8 mouse cellular contexts compared by ENCODE assay signal in genomic region chr6:17770645-17771345, GRCm38 (mm10).
DNase-seq lines count a peak whose midpoint lies in the region; ATAC-seq and TF ChIP-seq lines count a peak whose summit lies in the region.

No protein-coding gene starts in this region.

- peaks cover 8% of the 10 kb centered on the region for H3K4me1 ChIP-seq in embryonic facial prominence, embryonic 14.5 days (ENCODE audit: control insufficient read depth, insufficient read depth, low read length)
- peaks cover 12% of the 10 kb centered on the region for H3K4me1 ChIP-seq in limb, embryonic 10.5 days
- no peaks in the 10 kb centered on the region; the same call in 1 of the 2 replicates for H3K4me1 ChIP-seq in midbrain, postnatal 0 days (ENCODE audit: insufficient read depth, low read length)

- no peak overlapping the region for H3K4me3 ChIP-seq in embryonic facial prominence, embryonic 14.5 days (ENCODE audit: low read depth, low read length)
- H3K4me3 ChIP-seq in limb, embryonic 10.5 days: peak overlapping the region; percentile 13; the same call in 1 of the 2 replicates
- no peak overlapping the region for H3K4me3 ChIP-seq in midbrain, postnatal 0 days (ENCODE audit: low read depth, low read length)

- H3K27ac ChIP-seq in embryonic facial prominence, embryonic 14.5 days (replicated peaks; ENCODE audit: low read depth, low read length): no peak overlapping the region
- H3K27ac ChIP-seq in limb, embryonic 10.5 days: no peak overlapping the region
- H3K27ac ChIP-seq in midbrain, postnatal 0 days (ENCODE audit: low read depth, low read length): no peak overlapping the region

- H3K9me3 ChIP-seq in embryonic facial prominence, embryonic 14.5 days (ENCODE audit: control insufficient read depth, low read length): no peaks in the 10 kb centered on the region
- H3K9me3 ChIP-seq in limb, embryonic 10.5 days (replicated peaks): no peaks in the 10 kb centered on the region
- H3K9me3 ChIP-seq in midbrain, postnatal 0 days (ENCODE audit: low read length): no peaks in the 10 kb centered on the region

- H3K27me3 ChIP-seq in embryonic facial prominence, embryonic 14.5 days (replicated peaks; ENCODE audit: control insufficient read depth, insufficient read depth, low read length): no peaks in the 10 kb centered on the region
- no peaks in the 10 kb centered on the region for H3K27me3 ChIP-seq in limb, embryonic 10.5 days (ENCODE audit: low read depth, poor library complexity, severe bottlenecking)
- H3K27me3 ChIP-seq in midbrain, postnatal 0 days (ENCODE audit: insufficient read depth, low read length): no peaks in the 10 kb centered on the region

- DNase-seq in lung, postnatal 25 days (ENCODE audit: low spot score): peak; percentile 37
- DNase-seq in lung, postnatal 14 days: no peak
- DNase-seq in embryonic facial prominence, embryonic 14.5 days (ENCODE audit: low spot score): peak; percentile 43
- peak; percentile 41 for DNase-seq in limb, embryonic 10.5 days (ENCODE audit: low spot score)
- no peak for DNase-seq in midbrain, postnatal 0 days (ENCODE audit: low spot score)
- no peak for DNase-seq in right cerebral cortex, postnatal 10 days (ENCODE audit: low spot score in 2 of 2)
- no peak for DNase-seq in kidney, postnatal 4 days
- DNase-seq in gastrocnemius, postnatal 4 days (ENCODE audit: low spot score in 2 of 2): no peak

- H3K36me3 ChIP-seq in embryonic facial prominence, embryonic 14.5 days (ENCODE audit: control insufficient read depth, insufficient read depth, low read length): no peaks in the 10 kb centered on the region
- no peaks in the 10 kb centered on the region for H3K36me3 ChIP-seq in limb, embryonic 10.5 days
- H3K36me3 ChIP-seq in midbrain, postnatal 0 days (ENCODE audit: insufficient read depth, low read length): no peaks in the 10 kb centered on the region

- WGBS in embryonic facial prominence, embryonic 14.5 days: 32% methylated on average over 8 of the region's 8 CpGs
- 11% methylated on average over 8 of the region's 8 CpGs for WGBS in limb, embryonic 10.5 days
- WGBS in midbrain, postnatal 0 days: 21% methylated on average over 8 of the region's 8 CpGs

- no peak overlapping the region for H3K4me2 ChIP-seq in embryonic facial prominence, embryonic 14.5 days (ENCODE audit: low read depth, low read length)
- H3K4me2 ChIP-seq in midbrain, postnatal 0 days (ENCODE audit: low read depth, low read length, poor library complexity, severe bottlenecking): 0 out of 2 replicates have a peak overlapping the region, but pooled peaks have one; percentile 15

- no peak for TF ChIP-seq CTCF in midbrain, postnatal 0 days (IDR thresholded peaks at IDR 0.05)

- ATAC-seq in embryonic facial prominence, embryonic 14.5 days (ENCODE audit: low read depth): no peak
- no peak for ATAC-seq in midbrain, postnatal 0 days (ENCODE audit: low FRiP score)

- no peak overlapping the region for H3K9ac ChIP-seq in embryonic facial prominence, embryonic 14.5 days (ENCODE audit: low read depth, low read length)
- no peak overlapping the region for H3K9ac ChIP-seq in midbrain, postnatal 0 days (replicated peaks; ENCODE audit: low read length, poor library complexity, severe bottlenecking)

Comparison
In these comparisons a context has a peak if more than half of its experiments do, and no peak if none do; other contexts are left out.
1. DNase-seq: peak in lung, postnatal 25 days (single experiment), embryonic facial prominence, embryonic 14.5 days (single experiment) and limb, embryonic 10.5 days (single experiment); none in lung, postnatal 14 days (single experiment), midbrain, postnatal 0 days (single experiment), right cerebral cortex, postnatal 10 days (0 of 2), kidney, postnatal 4 days (0 of 2) and gastrocnemius, postnatal 4 days (0 of 2).